Mouse (Mus musculus) lung, embryonic 15.5 days (tissue): ENCODE data around the gene Gxylt2. TPM values are rescaled to one million over a fixed set of nuclear protein-coding genes. Genes with fewer than 3 reads are reported as not detected.

Experiments
- ATAC-seq: fragments of 200-750 bp; cut with Nextera tagmentation; 2 replicates; pipeline ENCODE4 v1.8.0; 2017; ENCODE audit warnings: moderate number of reproducible peaks, borderline replicate concordance; ENCODE audit not compliant: low FRiP score, low TSS enrichment; ENCODE audit errors: extremely low read depth
- H3K27ac ChIP-seq: fragments of 300-500 bp; sonication (generic); 2 replicates; pipeline ENCODE4 v1.5.1; 2015; ENCODE audit warnings: moderate library complexity, mild to moderate bottlenecking, inconsistent platforms
- H3K27me3 ChIP-seq: fragments of 300-500 bp; sonication (generic); 2 replicates; pipeline ENCODE4 v1.6.1; 2015; ENCODE audit warnings: inconsistent platforms
- H3K36me3 ChIP-seq: fragments of 300-500 bp; sonication (generic); 2 replicates; pipeline ENCODE4 v1.6.1; 2015; ENCODE audit warnings: inconsistent platforms
- H3K4me1 ChIP-seq: fragments of 300-500 bp; sonication (generic); 2 replicates; pipeline ENCODE4 v1.6.1; 2015; ENCODE audit warnings: inconsistent platforms
- H3K4me2 ChIP-seq: fragments of 300-500 bp; sonication (generic); 2 replicates; pipeline ENCODE4 v1.6.1; 2015; ENCODE audit warnings: inconsistent platforms, mild to moderate bottlenecking, moderate library complexity
- H3K4me3 ChIP-seq: fragments of 300-500 bp; sonication (generic); 2 replicates; pipeline ENCODE4 v1.5.1; 2015; ENCODE audit warnings: mild to moderate bottlenecking, inconsistent platforms
- H3K9ac ChIP-seq: fragments of 300-500 bp; sonication (generic); 2 replicates; pipeline ENCODE4 v1.6.1; 2015; ENCODE audit warnings: inconsistent platforms
- H3K9me3 ChIP-seq: fragments of 300-500 bp; sonication (generic); 2 replicates; pipeline ENCODE4 v1.6.1; 2016; ENCODE audit warnings: inconsistent platforms
- WGBS: fragments of 180-500 bp; shearing (Covaris S2); methylation state at CpG from one replicate; pipeline ENCODE4 v1.1.7; 2015; 5-methylcytosine and 5-hydroxymethylcytosine counted together
- polyA plus RNA-seq: library from polyadenylated mRNA; unstranded; fragments of >200 nt; fragmentation: Nextera tagmentation; extraction: Ambion mirVana; gene quantifications from 2 replicates; pipeline ENCODE4 v1.2.1, GENCODE M21; 2015

Gene Gxylt2
- polyA plus RNA-seq, 1 experiment from 2014 or later = 3.9 TPM

DNA sequence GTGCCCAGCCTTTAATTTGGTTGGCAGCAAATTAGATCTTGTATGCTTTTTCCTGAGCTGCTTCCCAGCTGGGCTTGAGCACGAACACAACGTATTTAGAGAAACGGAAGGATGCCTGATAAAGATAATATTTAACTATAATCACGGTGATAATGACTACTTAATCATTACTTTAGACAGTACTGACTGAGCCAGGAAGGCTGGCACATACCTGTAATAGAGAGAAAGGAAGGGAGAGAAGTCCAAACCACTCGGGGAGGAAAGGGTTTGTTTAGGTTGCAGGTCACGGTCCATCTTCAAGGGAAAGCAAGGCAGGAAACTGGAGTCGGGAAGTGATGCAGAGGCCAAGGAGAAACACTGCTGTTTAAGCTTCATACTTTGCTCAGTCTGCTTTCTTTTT, 11.6 kb downstream of the Gxylt2 start:
- Histone ChIP-seq H3K9ac (no peak overlapping the region), H3K27ac (0 out of 2 replicates have a peak overlapping the region, but pooled peaks have one; percentile 8), H3K4me2 (no peak overlapping the region), H3K36me3 (no peaks in the 10 kb centered on the region), H3K27me3 (no peaks in the 10 kb centered on the region; the same call in 1 of the 2 replicates), H3K9me3 (no peaks in the 10 kb centered on the region), H3K4me3 (no peak overlapping the region), H3K4me1 (peaks cover 8% of the 10 kb centered on the region)
- WGBS = 41% methylated on average over 7 of the region's 7 CpGs
- ATAC-seq = peak; percentile 36; the same call in 1 of the 2 replicates

DNA sequence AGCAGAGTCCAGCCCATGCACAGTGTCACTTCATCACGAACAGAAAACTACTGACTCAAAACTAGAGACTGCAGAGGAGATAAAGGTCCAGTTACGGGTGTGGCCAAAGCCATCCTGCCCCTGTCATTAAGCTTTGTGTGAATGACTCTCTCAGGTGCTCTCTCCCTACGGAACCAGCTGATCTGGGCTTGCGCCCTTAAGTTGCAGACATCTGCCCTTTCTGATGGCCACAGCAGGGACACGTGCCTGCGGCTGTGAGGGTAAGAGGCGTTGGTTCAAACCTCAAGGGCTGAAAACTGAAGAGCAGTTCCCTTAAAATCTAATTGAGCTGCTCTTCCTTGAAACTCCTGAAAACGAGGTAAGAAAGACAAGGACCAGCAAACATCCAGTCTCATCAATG, 12.3 kb downstream of the Gxylt2 start:
- Histone ChIP-seq H3K9me3 (no peaks in the 10 kb centered on the region), H3K4me1 (peaks cover 13% of the 10 kb centered on the region), H3K9ac (no peak overlapping the region), H3K4me3 (no peak overlapping the region), H3K27me3 (no peaks in the 10 kb centered on the region; the same call in 1 of the 2 replicates), H3K4me2 (no peak overlapping the region), H3K36me3 (no peaks in the 10 kb centered on the region), H3K27ac (0 out of 2 replicates have a peak overlapping the region, but pooled peaks have one; percentile 8)
- WGBS = 61% methylated on average over 8 of the region's 8 CpGs
- no peak for ATAC-seq

DNA sequence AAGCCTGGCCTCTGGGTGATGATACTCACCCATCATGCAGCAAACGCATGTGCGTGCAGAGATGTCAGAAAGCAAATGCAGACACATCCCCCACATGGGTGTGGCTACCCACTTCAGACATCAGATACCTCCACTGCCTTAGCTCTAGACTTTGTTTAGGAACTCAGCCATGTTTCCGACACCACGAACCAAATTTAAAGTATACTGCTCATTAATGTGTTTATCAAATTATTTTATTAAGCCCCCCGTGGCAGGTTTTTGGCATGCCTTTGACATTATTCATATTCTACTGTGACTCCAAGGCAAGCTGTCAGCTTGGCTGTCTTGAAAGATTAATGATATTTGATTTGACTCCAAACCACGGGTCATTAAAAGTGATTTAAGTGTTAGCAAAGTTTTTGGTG, 15.6 kb downstream of the Gxylt2 start:
- Histone ChIP-seq H3K9ac (no peak overlapping the region), H3K4me3 (no peak overlapping the region), H3K4me2 (no peak overlapping the region), H3K9me3 (no peaks in the 10 kb centered on the region), H3K27me3 (no peaks in the 10 kb centered on the region; the same call in 1 of the 2 replicates), H3K27ac (no peak overlapping the region), H3K4me1 (peaks cover 13% of the 10 kb centered on the region), H3K36me3 (no peaks in the 10 kb centered on the region)
- ATAC-seq = no peak
- WGBS = 39% methylated on average over 6 of the region's 6 CpGs

DNA sequence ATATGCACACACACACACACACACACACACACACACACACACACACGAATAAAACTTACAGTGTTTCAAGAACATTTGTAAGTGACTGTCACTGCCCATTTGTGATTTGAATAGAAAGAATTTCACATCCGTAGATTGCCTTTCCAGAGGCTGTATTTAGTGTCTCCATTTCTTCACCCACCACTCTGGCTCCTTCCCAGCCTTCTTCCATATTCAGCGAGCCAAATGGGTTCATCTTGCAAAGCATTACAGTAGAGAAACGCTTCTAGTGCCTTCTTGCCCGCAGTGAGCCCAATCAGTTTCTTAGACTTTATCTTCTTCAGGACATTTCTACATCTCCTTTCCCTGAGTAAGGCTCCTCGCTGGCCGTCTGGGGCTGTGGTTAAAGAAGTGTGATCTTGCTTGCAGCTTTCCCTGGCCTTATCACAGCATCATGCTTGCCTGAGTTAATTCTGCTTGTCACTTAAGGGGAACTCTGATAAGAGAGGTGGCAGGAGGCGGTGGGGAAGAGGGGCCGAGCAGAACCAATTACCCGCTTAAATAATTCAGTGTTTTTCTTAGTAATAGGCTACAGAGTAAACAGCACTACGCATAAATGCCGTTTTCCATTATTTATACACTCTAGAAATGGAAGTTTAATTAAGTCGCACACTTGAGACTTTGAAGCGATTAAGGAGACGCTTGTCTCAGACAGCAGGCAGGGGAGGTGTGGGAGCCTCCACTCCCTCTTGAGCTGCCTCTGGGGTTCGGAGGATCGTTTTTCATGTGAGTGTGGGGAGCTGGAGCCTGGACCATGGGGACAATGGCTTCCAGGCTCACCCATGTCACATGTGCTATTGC, 16.6 kb downstream of the Gxylt2 start:
- Histone ChIP-seq H3K4me2 (no peak overlapping the region), H3K9ac (no peak overlapping the region), H3K36me3 (no peaks in the 10 kb centered on the region), H3K4me3 (no peak overlapping the region), H3K9me3 (no peaks in the 10 kb centered on the region), H3K4me1 (peaks cover 7% of the 10 kb centered on the region), H3K27me3 (no peaks in the 10 kb centered on the region; the same call in 1 of the 2 replicates), H3K27ac (no peak overlapping the region)
- WGBS = 24% methylated on average over 17 of the region's 17 CpGs
- no peak for ATAC-seq

DNA sequence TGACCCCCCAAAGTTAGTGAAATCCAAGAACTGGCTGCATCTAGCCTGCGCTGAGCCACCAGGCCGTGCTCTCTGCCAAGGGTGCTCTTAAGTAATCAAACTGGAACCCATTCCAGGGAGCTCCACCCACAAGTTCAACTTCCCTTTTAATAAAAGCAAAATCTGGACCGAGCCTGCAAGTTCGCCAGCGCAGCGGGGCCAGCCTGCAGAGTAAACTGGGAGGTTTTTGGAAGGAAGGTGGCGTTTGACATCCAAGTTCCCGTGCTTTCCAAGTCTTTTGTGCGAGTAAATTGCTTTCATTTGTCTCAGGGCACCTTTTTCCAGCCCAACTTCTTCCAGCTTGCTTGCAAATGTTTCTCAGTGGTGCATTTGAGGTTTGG, 27.5 kb downstream of the Gxylt2 start:
- Histone ChIP-seq H3K9ac (no peak overlapping the region), H3K27me3 (no peaks in the 10 kb centered on the region), H3K36me3 (no peaks in the 10 kb centered on the region), H3K9me3 (no peaks in the 10 kb centered on the region), H3K4me3 (no peak overlapping the region), H3K4me1 (peaks cover 21% of the 10 kb centered on the region), H3K27ac (peak overlapping the region; percentile 54), H3K4me2 (peak overlapping the region; percentile 35)
- peak; percentile 68; the same call in 1 of the 2 replicates for ATAC-seq
- WGBS = 32% methylated on average over 9 of the region's 9 CpGs

DNA sequence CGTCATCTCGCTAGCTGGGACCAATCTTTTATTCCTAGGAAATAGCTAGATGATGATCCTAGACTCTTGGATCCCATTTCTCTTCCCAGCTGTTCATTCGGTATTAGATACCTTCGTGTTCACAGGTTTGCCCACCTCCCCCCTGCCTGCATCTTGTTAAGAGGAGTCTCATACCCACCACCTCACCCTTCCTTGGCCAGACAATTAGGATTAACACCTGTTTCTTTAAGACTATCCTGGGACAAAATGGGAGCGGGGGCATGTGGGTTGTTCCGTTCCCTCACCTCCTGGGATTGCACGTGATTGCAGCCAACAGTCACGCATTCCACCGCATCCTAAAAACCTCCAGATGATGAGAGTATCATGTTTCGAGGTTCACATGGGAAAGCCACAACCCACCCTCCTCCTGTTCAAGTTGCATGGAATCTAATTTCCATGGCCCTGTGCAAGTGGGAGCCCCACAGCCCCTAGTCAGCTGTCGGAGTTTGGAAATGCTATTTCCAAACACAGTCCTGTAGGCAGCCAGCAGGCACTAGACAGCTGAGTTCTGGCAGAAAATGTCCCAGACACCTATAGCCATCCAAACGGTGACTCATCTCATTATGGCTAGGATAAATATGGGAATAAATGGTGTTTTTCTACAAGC, 28.0 kb downstream of the Gxylt2 start:
- Histone ChIP-seq H3K36me3 (no peaks in the 10 kb centered on the region), H3K27me3 (no peaks in the 10 kb centered on the region), H3K9ac (no peak overlapping the region), H3K9me3 (no peaks in the 10 kb centered on the region), H3K27ac (peak overlapping the region; percentile 54), H3K4me3 (no peak overlapping the region), H3K4me1 (peaks cover 21% of the 10 kb centered on the region), H3K4me2 (peak overlapping the region; percentile 35)
- WGBS = 38% methylated on average over 12 of the region's 12 CpGs
- ATAC-seq = peak; percentile 81

DNA sequence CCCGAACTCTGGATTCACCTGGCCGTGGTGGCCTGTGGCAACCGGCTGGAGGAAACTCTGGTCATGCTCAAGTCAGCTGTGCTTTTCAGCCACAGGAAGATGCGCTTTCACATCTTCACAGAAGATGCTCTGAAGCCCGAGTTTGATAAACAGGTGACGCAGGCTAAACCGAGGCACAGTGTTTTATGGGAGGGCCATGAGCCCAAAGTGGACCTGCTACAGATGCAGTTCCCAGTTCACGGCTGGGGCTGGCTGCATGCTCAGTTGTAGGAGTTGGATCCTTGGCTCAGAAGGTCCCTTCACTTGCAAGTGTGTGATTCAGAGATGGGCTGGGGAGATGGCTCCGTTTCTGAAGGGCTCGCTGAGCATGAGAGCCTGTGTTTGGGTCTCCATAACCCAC, 28.7 kb downstream of the Gxylt2 start:
- ATAC-seq = no peak
- H3K27ac ChIP-seq = no peak overlapping the region

DNA sequence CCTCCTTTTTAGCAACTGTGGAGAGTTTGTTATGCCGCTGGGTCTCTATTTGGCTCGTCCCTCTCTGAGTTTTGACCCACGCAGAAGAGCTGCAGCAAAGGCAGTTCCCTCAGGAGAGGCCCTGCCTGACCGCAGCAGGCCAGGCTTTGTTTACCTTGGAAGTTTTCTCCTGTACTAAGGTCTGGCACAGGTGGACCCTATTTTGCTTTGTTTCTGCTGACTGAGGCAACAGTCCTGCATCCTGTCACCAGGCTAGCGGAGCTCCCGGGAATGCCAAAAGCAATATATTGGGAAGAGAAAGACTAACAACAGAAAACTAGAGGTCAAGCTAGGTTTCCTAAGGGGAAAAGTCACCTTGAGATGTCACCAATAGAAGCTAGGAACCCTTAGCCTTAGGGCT, 29.8 kb downstream of the Gxylt2 start:
- Histone ChIP-seq H3K36me3 (no peaks in the 10 kb centered on the region), H3K9me3 (no peaks in the 10 kb centered on the region), H3K9ac (no peak overlapping the region), H3K27me3 (no peaks in the 10 kb centered on the region), H3K4me2 (no peak overlapping the region), H3K4me1 (peaks cover 21% of the 10 kb centered on the region), H3K27ac (no peak overlapping the region), H3K4me3 (no peak overlapping the region)
- ATAC-seq = no peak
- WGBS = 61% methylated on average over 6 of the region's 6 CpGs

More for the DNA sequence above, 28.7 kb downstream of the Gxylt2 start:
- Histone ChIP-seq H3K4me2 (no peak overlapping the region), H3K9ac (no peak overlapping the region), H3K9me3 (no peaks in the 10 kb centered on the region), H3K4me3 (no peak overlapping the region), H3K36me3 (no peaks in the 10 kb centered on the region), H3K27me3 (no peaks in the 10 kb centered on the region), H3K4me1 (peaks cover 21% of the 10 kb centered on the region)
- 82% methylated on average over 10 of the region's 10 CpGs for WGBS

DNA sequence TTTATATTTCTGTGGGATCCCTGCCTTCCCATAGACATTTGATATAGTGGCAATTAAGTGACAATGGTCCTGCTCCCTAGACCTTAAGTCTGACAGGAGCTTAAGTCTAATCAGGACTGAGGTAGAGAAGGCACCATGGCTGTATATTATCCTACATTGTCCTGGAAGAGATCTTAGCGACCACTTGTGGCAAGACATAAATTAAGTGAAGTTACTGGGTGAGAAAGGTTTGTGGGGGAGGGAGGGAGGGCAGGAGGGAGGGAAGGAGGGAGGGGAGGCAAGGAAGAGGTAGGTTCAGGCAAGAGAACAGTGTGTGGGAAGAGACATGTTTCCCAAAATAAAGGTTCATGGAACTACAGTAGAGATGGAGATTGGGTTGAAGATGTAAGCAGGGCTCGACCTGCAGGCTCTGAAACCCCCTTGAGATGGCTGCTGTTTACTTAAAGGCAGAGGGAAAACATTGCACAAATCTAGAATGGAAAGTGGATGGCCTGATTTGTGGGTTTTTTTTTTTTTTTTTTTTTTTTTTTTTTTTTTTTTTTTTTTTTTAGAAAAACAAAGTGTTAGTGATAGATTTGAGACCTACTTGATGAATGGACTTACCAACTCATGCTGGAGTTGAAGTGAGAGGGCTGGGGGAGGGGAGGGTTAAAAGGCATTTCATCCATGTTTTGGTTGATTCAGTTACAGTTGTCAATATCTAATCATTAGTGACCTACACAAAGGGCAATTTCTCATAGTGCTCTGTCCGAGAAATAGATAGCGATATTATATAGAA, 54.1 kb downstream of the Gxylt2 start:
- no peak overlapping the region for H3K4me3 ChIP-seq
- H3K4me1 ChIP-seq = no peaks in the 10 kb centered on the region
- H3K9ac ChIP-seq = no peak overlapping the region
- H3K27me3 ChIP-seq = no peaks in the 10 kb centered on the region
- no peaks in the 10 kb centered on the region for H3K36me3 ChIP-seq
- 69% methylated on average over 4 of the region's 4 CpGs for WGBS
- H3K4me2 ChIP-seq = no peak overlapping the region
- no peaks in the 10 kb centered on the region for H3K9me3 ChIP-seq
- no peak overlapping the region for H3K27ac ChIP-seq
- ATAC-seq = no peak

DNA sequence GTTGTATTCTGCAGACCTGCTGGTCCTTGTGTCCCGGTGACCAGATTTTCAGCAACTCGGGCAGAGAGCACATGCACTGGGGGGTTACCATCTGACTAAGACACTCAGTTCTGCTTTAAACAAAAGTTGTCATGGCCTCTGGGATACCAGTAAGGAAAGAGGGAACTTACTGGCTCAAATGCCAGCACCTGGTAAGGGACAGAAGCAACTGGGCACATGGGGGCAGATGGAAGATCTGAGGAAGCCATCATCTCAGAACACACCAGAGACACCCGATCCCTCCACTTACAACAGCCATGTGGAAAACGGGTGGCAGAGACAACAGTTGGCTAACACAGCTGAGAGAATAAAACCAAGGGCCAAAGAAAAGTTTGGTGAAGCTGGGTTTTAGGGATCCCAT, 63.2 kb downstream of the Gxylt2 start:
- no peak overlapping the region for H3K4me3 ChIP-seq
- no peaks in the 10 kb centered on the region for H3K9me3 ChIP-seq
- no peak overlapping the region for H3K4me2 ChIP-seq
- no peaks in the 10 kb centered on the region for H3K27me3 ChIP-seq
- H3K9ac ChIP-seq = no peak overlapping the region
- no peaks in the 10 kb centered on the region for H3K36me3 ChIP-seq
- no peaks in the 10 kb centered on the region for H3K4me1 ChIP-seq
- WGBS = 81% methylated on average over 4 of the region's 4 CpGs
- no peak overlapping the region for H3K27ac ChIP-seq
- ATAC-seq = no peak

DNA sequence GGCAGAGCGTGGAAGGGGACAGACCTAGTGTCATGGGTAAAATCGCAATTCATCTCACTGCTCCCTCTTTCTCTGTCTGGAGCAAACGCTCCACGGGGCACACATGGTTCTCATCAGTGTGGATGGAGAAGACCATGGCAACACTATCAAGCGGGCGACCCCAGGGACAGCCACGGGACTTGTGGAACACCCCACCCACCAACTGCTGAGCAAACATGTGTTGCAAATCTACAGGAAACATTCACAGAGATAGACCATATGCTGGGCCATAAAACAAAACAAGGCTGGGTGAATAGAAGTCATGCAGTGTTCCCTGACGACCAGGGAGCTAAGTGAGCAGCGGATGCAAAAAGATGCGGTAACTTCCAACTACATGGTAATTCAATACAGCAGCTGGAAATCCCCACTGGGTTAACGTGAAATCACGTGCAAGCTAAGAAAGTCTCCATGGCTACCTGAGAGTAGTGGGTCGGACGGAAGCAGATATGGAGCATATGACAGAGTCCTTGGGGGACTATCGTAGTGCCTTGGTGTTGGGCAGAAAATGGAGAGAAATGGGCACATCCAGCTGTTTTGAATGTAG, 71.5 kb downstream of the Gxylt2 start:
- Histone ChIP-seq H3K4me1 (no peaks in the 10 kb centered on the region), H3K9ac (no peak overlapping the region), H3K4me2 (no peak overlapping the region), H3K4me3 (no peak overlapping the region), H3K36me3 (no peaks in the 10 kb centered on the region), H3K27ac (no peak overlapping the region), H3K27me3 (no peaks in the 10 kb centered on the region), H3K9me3 (no peaks in the 10 kb centered on the region)
- 79% methylated on average over 15 of the region's 15 CpGs for WGBS
- ATAC-seq = no peak
